Mouse (Mus musculus) frontal cortex, adult (tissue): ENCODE measurements around the gene Brca1.
"Not testable (repeated sequence)": the region's sequence is repeated elsewhere in the genome, so short reads cannot be mapped to it uniquely, and the experiment has no call there.

Experiments
- ATAC-seq: cut with Nextera tagmentation; 2 replicates; pipeline ENCODE4 v1.9.2; 2017; ENCODE audit warnings: mild to moderate bottlenecking, moderate library complexity, mixed read lengths; ENCODE audit not compliant: low TSS enrichment

The Brca1 gene

DNA sequence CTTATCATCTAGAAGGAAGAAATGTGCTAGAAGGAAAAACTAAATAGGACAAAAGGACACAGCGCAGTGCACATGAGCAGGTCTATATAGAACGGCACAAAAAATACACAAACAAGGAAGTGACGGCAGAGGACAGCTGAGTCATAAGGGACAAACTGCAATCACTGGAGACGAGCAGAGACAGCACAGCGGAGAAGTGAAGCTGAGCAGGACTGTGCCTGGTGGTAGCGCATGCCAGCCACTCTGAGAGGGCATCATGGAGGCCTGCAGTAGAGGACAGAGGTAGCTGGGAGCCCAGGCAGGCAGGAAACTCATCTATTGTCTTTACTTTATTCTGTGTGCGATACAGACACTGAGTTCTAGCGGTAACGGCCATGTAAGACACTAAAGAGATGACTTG is 8.2 kb downstream of the Brca1 start:
- no peak for ATAC-seq

DNA sequence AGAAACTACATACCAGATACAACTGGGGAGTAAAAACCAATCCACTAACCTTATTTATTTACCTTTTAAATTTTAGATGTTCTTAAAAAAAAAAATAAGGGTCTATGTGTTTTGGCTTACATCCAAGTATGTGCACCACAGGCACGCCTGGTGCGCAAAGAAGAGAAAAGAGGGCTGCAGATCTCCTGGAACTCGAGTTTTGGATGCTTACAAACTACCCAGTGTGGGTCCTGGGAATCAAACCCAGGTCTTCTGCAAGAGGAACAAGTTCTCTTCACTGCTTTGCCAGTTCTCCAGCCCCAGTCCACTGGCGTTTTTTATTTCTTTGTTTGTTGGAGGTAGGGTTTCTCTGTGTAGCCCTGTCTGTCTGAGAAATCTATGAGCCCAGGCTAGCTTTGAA is 25.1 kb downstream of the Brca1 start:
- no peak for ATAC-seq

DNA sequence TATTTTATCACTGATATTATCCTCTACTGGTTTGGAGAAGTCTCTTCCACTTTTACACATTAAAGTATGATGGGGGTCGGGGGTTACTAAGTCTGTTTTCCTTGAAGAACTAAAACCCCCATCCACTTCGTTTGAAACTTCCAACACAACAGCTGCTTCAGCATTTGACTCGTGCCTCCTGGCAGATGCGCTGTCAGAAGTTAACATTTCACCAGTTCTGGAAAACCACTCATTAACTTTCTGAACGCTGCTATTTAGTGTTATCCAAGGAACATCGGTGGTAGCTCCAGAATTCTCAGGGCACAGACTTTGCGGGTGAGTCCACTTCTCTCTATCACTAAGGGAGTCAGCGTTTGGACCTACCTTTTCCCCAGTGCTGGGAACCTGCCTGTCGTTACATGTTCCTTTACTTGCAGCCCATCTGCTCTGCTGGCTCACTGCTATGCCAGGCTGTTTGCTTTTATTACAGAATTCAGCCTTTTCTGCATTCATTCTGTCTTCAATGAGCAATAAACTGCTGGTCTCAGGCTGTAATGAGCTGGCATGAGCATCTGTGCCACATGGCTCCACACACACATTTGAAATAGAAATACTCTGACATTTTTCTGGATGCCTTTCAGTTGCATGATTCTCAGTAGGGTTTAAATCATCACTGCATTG is 25.7 kb downstream of the Brca1 start:
- no peak for ATAC-seq

- no peak for ATAC-seq
Observed at GRCm38 (mm10) chr11:101525056-101525455, 26.7 kb downstream of the Brca1 start.

DNA sequence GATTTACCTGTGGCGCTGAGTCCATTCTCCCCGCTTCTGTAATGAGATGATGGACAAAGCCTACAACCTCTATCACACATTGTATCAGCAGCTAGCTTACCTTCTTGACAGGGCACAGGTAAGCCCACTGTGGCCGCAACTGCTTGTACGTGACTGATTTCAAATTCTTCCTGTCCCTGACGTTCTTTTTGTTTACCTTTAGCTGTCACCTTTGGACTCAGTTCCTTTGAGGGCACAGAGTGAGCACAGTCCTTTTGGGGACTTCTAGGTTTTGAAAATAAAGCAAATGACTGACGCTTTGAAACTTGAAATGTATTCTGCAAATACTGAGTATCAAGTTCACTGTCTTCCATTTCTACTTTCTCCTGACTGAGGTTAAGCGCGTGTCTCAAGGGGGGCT is 27.3 kb downstream of the Brca1 start:
- ATAC-seq: no peak

GRCm38 (mm10) chr11:101519364-101519763 is 32.4 kb downstream of the Brca1 start:
- no peak for ATAC-seq

GRCm38 (mm10) chr11:101518937-101519336 is 32.8 kb downstream of the Brca1 start:
- no peak for ATAC-seq

- ATAC-seq: no peak
Observed at GRCm38 (mm10) chr11:101507090-101507489, 44.7 kb downstream of the Brca1 start.

GRCm38 (mm10) chr11:101506269-101506780 is 45.4 kb downstream of the Brca1 start:
- ATAC-seq: no peak

DNA sequence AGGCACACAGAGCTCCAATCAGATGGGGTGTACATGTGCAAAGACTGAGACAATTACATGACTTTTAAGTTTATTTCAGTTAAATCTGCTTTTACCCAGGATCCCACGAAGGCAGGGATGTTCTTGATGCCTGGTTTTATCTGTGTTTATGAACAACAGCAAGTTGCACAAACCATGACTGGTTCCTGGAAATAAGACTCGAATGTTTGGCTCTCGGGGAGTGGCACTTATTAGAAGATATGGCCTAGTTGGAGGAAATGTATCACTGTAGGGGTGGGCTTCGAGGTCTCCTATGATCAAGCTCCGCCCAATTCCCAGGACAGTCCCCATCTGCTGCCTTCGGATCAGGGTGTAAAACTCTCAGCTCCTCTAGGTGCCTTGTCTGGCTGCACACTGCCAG is 65.6 kb downstream of the Brca1 start:
- ATAC-seq: no peak

GRCm38 (mm10) chr11:101485509-101486028 is 66.2 kb downstream of the Brca1 start:
- ATAC-seq: no peak

DNA sequence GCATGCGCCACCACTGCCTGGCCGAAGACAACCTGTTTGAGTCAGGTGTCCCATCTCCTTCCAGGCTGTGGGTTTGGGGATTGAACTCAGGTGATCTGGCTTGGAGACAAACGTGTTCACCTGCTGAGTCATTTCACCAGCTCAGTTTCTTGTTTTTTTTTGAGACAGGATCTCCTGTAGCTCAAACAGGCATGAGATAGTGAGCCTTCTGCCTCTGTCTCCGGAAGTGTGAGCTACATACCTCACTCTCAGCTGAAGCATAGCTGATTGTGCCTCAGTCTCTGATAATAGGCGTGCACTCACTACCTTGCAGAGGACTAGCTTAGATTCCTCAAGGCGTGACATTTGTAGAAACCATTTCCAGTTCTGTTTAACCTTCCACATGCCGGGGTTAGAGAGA is 66.9 kb downstream of the Brca1 start:
- no peak for ATAC-seq

GRCm38 (mm10) chr11:101484245-101484644 is 67.5 kb downstream of the Brca1 start:
- no peak for ATAC-seq

DNA sequence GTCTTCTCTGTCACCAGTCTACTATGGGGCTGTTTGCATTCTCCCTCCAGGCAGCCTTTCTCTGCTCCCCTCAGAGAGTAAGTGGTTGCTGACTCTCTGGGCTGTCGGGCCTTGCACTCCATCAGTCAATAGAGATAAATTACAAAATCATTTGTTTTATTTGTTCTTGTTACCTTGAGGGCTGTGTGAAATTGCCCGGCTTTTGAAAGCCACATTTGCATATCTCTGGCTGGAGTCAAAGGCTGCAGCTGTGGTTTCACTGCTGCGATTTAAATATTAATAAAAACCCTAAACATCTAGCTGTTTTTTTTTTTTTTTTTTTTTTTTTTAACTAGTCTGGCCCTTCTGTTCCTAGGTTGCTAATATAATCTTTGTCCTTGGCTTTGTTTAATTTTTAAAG is 68.0 kb downstream of the Brca1 start:
- ATAC-seq: no peak

DNA sequence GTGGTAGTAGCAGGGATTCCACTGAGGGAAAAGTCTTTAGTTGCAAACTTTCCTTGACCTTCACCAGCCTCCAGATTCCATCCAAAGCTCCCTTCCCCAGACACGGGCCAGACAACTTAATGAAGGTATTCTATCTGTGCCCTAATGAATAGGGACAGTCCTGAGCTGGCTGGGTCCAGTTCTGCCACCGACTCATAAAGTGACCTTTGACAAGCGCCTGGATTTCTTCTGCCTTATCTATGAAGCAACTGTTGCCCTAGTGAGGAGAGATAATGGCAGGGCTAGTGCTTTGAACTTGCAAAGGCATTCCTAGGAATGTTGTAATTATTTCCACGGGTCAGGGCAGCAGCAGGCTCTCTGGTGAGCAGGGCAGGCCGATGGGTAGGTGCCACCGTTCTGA is 70.8 kb downstream of the Brca1 start:
- no peak for ATAC-seq

- no peak for ATAC-seq
Observed at GRCm38 (mm10) chr11:101479171-101479635, 72.6 kb downstream of the Brca1 start.

GRCm38 (mm10) chr11:101477552-101478211 is 74.1 kb downstream of the Brca1 start:
- ATAC-seq: no peak

- ATAC-seq: no peak
Observed at GRCm38 (mm10) chr11:101477194-101477551, 74.6 kb downstream of the Brca1 start.

GRCm38 (mm10) chr11:101476361-101476760 is 75.4 kb downstream of the Brca1 start:
- ATAC-seq: not testable (repeated sequence)

GRCm38 (mm10) chr11:101474298-101474697 is 77.5 kb downstream of the Brca1 start:
- ATAC-seq: no peak

GRCm38 (mm10) chr11:101473686-101474085 is 78.1 kb downstream of the Brca1 start:
- not testable (repeated sequence) for ATAC-seq

DNA sequence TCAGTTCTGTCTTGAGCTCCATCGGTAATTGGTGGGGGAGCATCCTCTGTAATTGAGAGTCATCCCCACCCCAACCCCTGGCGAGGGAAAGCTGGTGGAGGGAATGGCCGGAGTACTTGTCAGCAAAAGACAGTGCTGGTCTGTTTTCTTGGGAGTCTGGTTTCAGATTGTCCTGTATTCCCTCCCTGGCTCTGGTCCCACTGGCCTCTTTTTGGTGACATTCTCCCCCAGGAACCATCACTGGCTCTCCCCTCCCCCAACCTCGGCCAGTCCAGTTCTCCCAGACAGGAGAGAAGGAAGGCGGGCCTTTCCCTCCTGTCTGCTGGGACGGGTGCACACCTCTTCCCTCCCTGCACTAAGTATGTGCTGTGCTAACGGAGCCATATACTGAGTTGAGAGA is 79.4 kb downstream of the Brca1 start:
- no peak for ATAC-seq

DNA sequence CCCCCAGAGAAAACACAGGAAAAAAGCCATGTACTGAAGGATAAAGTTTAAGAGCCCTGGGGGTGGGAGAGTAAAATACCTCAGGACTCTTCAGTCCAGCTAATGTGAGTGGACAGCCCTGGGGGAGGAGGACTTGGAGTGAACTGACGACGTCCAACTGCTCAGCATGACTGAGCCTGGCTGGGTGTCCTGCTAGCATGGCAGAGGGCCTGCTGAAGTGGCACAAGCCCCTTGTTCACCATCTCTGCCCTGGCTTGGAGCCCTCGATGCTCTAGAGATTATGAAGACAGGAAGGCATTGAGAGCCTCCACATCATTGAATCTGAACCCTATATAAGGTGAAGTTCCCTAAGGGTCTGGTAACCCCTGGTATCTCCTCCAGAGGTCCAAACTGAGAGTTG is 79.8 kb downstream of the Brca1 start:
- no peak for ATAC-seq
